Mouse (Mus musculus) ES-E14 (cell line): Measurements from ENCODE around the gene Cd28.

ENCODE experiments used
- CHD2 ChIP-seq: IDR thresholded peaks from 2 replicates; pipeline ENCODE4 v1.6.1; 2014; ENCODE audit warnings: mild to moderate bottlenecking, low read depth, low read length, inconsistent platforms
- HCFC1 ChIP-seq: IDR thresholded peaks from 2 replicates; pipeline ENCODE4 v1.6.1; 2012; ENCODE audit warnings: low read length, inconsistent platforms, borderline replicate concordance; ENCODE audit not compliant: insufficient read depth
- MAFK ChIP-seq: IDR thresholded peaks from 2 replicates; pipeline ENCODE4 v1.6.1; 2014; ENCODE audit warnings: mild to moderate bottlenecking, low read depth, low read length, inconsistent platforms; ENCODE audit not compliant: insufficient read depth
- ZC3H11A ChIP-seq: IDR thresholded peaks from 2 replicates; pipeline ENCODE4 v1.6.1; 2012; ENCODE audit warnings: low read depth, mild to moderate bottlenecking, inconsistent platforms, low read length, borderline replicate concordance
- ZNF384 ChIP-seq: IDR thresholded peaks from 2 replicates; pipeline ENCODE4 v1.6.1; 2012; ENCODE audit warnings: low read depth, low read length, inconsistent platforms

GRCm38 (mm10) chr1:60748936-60749335 lies 32.3 kb downstream of the Cd28 start:
- no peak for TF ChIP-seq MAFK
- no peak for TF ChIP-seq ZC3H11A
- TF ChIP-seq HCFC1: no peak
- TF ChIP-seq ZNF384: no peak
- TF ChIP-seq CHD2: no peak
